Mouse (Mus musculus): ENCODE data around the gene Mus81.
A peak's percentile ranks its signal among the peaks of the same experiment; 100 is the strongest.

The Mus81 gene

DNA sequence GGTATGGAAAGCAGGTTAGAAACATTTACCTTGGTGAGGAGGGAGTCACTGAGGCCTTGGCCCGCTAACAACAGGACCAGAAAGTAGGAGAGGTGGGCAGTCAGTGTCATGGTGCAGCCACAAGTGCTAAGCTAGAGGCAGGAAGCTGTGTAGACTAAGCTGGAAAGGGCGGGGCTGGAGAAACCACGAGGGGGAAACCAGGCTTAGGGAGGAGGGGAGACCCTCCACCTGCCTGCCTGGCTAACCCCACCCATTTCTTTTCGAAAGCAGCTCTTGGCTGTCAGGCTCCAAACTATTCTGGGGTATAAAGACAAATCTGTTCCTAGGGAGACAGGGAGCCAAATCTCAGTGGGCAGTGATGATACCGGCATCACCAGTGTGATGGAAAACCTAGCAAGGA is 19.8 kb downstream of the Mus81 start, which contains the start of gene Ctsw:
Gene Ctsw (minus strand): TSS at position 134 of the 400 bp plus-strand sequence.
- DNase-seq (ENCODE audit: low spot score) = peak; percentile 69

DNA sequence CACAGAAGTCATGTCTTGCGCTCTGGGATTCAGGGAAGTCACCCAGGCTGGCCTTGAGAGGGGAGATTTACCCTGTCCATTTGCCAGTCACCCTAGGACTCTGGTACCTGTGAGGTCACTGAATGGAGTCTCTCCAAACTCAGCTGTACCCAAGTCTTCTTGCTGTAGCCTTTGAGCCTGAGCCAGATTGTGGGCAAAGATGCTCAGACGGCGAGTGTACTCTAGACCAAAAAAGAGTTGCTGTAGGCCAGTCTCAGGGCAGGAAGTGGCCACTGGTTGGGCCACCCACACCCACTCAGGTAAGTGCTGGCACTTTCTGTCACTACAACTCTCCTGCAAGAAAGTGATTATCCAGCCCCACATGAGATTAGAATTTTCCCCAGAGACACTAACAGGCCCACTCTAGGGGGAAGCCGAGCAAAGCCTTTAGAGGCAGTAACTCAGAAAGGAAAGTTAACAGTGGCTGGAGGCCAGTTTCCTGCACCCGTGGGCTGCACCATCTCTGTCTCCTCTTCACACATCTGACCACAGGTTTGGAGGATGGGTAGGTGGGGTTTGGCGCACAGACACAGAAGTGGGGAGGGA is 21.2 kb downstream of the Mus81 start:
- no peak for DNase-seq (ENCODE audit: low spot score)

DNA sequence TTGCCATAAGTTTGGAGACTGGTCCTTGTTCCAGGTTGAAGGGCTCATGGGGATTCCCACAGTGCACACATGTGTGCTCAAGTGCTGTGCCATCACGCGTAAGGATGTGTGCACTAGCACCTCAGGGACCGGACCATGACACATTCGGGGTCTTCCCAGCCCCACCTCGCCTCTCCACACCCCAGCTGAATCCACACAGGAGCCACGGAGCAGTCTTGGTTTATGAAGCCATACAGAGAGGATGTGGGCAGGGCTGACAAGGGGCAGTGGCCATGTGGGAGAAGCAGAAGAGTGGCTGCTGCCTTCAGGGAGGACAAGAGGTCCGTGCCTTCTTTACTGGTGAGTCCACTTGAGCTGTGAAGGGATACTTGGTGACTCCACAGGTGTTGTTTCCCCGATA is 23.2 kb downstream of the Mus81 start:
- DNase-seq (ENCODE audit: low spot score) = no peak

DNA sequence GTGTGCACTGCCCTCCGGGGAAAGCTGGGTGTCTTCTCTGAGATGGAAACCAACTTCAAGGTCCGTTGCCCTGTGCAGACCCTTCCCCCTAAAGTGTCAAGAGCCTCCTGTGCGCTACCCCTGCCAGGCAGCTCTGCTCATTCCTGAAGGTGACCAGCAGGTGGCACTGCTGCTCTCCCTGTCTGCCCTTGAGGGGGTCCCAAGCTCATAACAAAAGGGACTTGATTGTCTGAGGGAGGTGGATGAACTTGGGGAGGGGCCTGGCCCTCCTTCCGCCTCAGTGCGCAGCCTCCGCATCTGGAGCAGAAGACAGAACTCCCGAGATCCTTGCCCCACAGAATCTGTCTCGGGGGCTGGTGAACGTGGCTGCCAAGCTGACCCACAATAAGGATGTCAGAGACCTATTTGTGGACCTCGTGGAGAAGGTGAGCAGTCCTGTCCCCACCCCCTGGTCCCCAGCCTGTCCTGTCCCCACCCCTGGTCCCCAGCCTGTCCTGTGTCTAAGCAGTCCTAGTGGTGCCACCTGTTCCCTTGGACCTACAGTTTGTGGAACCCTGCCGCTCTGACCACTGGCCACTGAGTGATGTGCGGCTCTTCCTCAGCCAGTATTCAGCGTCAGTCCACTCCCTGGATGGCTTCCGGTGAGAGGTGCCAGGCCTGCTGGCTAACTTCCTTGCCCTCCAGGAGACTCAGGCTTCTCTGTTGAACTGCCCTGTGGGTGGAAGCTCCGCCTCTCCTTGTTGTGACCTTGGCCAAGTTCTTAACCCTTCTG is 24.2 kb downstream of the Mus81 start:
- peak; percentile 49 for DNase-seq (ENCODE audit: low spot score)

DNA sequence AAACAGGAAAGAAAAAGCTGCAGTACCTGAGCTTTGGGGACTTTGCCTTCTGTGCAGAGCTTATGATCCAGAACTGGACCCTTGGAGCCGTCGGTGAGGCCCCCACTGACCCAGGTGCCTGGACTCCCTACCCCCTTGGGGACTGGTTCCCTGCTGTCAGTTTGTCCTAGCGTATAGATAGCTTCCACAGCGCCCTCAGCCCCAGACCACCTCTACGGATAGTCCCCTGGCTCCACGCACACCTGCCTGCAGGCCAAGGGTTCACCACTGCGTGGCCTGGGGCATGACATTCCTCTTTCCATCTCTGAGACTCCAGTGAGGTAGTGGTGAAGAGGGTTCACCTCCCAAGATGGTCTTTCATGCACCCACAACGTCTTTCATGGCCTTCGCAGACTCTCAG is 25.0 kb downstream of the Mus81 start:
- no peak for DNase-seq (ENCODE audit: low spot score)

DNA sequence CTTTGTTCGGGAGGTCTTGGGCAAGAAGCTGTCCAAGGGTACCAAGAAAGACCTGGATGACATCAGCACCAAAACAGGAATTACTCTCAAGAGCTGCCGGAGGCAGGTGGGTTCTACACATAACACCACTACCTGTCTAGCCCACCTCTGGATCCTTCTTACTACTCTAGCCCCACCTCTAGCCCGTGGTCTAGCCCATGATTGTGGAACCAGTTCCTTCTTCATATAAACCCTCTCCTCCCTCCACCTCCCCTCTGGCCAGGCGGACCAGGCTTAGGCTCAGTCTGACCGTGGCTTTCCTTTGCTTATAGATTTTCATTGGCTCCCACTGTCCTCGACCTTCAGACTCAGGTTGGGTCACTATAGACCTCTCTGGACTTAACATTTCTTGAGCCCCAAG is 26.8 kb downstream of the Mus81 start:
- no peak for DNase-seq (ENCODE audit: low spot score)

DNA sequence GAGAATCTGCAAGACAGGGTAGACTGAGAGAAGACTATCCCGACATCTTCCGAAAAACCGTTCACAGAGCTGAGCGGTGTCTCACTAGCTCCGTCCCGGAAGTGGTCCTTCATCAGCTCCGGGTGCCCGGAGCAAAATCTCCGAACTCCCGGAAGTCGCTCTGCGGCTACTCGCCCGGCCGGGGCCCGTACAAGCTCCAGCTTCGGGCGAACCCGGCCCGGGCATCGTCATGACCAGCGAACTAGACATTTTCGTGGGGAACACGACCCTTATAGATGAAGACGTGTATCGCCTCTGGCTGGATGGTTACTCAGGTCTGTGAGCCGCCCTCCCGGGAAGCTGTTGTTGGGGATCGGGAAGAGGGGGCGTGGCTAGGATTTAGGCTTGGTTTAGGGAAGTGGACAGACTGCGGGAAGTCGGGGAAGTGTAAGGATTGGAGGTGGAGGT is 27.7 kb downstream of the Mus81 start, which contains the start of gene Fibp:
Gene Fibp (plus strand): TSS at position 151 of the 447 bp plus-strand sequence.
- DNase-seq (ENCODE audit: low spot score) = peak; percentile 85

DNA sequence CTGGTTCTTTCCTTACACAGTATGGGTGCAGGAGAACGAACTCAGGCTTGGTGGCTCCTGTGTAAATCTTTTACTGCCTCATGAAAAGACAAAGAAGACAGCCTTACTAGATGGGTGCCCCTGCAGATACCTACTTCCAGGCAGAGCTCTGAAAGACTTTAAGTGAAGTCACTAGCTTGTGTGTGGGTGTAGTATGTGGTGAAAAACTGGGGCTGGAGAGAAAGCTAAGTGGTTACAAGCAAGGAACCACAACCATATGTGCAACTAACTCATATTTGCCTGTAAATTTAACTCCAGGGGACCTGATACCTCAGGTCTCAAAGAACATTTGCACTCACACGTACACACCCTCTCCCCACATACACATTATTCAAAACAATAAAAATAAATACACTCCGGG is 28.3 kb downstream of the Mus81 start:
- no peak for DNase-seq (ENCODE audit: low spot score)

DNA sequence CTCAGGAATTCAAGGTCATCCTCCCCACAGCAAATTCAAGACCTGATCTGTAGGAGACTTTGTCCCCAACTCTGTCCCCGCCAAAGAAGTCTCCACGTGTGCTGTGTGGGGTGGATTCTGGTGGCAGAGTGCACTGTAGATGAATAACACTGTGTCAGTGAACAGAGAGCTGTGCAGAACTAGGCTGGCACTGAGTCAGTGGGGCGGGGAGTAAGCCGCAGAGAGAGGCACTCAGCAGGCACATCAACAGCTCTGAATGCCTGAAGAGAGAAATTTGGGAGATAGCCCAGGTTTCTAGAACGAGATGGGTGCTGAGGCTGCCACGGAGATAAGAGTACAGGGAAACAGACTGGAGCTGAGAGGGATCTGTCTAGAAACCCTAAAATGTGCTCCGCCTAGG is 29.2 kb downstream of the Mus81 start:
- DNase-seq (ENCODE audit: low spot score) = no peak

DNA sequence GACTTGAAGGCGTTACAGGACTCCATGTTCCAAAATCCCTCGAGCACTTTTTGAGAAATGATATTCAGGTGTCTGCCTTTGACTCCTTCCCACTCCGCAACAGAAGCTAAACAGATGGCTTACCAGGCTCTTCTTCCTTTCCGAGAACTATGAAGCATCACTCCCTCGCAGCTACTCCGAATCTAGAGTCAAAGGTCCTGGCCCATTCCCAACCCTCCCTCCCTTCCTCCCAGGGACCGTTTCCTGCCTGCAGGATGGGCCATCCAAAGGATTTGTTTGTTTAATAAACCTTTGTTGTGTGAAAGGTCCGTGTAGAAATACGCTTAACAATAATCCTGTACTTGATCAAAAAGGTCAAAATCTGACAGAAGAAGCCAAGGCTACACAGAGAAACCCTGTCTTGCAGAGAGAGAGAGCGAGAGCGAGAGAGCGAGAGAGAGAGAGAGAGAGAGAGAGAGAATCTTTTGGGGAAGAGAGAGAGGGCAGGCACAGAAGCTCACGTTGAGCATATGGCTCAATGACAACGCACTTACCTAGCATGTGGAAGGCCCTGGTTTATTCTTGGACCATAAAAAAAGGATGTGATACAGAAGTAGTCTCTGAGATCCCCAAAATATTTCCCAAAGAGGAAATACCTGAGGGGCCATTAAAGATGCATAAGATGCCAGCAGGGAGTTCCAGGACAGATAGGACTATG is 30.3 kb downstream of the Mus81 start, which contains the start of gene Ccdc85b:
Gene Ccdc85b (minus strand): TSS at position 149 of the 697 bp plus-strand sequence.
- no peak for DNase-seq (ENCODE audit: low spot score)

DNA sequence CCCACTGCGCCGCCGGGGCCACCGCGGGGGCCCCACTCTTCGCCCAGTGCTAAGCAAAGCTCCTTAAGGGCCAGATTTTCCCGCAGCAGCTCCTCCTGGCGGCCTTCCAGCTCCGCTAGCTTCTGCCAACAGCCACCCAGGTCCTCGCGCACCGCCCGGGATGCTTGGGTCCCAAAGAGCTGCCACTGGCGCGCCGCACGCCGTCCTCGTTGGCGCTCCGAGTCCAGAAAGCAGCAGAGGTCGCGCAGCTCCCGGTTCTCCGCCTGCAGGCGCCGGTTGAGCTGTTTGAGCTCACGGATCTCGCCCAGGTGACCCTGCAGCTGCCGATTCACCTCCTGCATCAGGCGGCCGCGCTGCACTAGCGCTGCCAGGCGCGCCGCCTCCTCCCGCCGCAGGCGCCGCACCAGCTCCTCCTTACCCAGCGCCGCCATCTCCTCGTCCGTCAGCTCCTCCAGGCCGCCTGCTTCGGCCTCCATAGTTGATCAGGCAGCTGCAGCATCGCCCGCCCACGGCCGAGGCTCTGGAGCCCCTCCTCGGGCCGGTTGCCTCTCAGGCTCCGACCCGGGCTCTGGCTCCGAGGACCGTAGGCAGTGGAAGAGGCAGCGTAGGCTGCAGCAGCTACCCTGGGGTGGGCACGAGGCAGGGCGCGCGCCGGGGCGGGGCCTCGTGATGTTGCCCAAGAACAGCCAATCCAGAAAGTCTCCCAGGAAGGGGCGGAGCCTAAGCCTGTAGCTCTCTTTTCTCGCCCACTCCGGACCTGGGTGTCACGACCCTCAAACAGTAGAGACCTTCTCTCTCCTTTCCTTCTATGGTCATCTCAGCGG is 31.1 kb downstream of the Mus81 start:
- peak; percentile 88 for DNase-seq (ENCODE audit: low spot score)

DNA sequence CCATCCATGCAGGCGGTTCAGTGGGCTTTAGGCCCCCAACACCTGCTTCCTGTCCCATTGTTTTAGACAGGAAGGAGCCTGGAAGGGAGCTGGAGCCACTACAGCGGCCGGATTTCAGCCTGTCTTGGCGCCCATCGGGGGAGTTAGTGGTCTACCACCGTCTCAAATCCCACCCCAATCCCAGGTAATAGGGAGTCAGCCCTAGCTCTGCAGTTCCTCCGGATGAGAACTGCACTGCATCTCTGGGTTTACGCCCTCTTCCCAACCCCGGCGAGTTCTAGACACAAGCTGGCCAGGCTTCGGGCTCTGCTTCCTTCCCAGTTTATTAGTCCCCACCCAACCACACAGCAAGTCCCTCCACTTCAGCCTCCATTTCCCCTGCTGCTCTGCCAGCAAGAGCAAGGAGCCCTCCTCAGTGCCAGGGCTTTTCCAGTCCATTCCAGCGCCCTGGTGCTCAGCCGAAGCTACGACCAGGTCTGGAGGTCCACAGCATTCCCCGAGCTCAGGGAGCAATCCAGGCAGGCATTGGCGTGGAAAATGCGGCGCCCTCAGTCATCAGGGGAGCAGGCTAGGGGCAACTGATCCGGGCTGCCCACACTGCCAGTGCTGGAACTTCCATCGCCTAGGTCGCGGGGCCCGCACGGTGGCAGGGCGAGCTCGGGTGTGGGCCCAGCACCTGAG is 31.8 kb downstream of the Mus81 start:
- DNase-seq (ENCODE audit: low spot score) = no peak

DNA sequence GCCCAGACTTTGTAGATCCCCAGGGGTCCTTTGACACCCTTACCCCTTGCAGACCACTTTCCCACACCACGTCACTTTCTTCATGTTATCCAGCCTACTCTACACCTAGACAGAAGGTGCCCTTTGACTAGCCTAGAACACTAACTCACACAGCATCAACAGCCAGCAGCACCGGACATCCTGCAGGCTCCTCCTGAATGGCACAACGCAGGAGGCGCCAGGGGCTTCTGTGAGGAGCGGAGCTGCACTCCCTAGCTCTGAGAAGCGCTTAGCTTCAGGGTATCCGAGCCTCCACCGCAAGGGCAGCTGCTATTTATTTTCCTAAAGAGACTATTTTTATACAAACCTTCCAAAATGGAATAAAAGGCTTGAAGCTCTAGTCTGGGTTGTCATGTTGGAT is 32.6 kb downstream of the Mus81 start:
- DNase-seq (ENCODE audit: low spot score) = no peak

DNA sequence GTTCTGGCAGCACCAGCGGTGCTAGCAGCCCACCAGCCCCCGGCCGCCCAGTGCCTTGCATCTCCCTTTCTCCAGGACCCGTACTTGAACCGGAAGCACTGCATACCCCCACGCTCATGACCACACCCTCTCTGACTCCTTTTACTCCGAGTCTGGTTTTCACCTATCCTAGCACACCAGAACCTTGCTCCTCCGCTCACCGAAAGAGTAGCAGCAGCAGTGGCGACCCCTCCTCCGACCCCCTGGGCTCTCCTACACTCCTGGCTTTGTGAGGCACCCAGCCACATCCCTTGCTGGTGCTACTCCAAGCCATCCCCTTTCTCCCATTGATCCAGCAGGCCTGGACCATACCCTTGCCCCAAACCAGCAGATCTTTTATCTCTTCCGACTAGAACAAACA is 33.2 kb downstream of the Mus81 start:
- no peak for DNase-seq (ENCODE audit: low spot score)

DNA sequence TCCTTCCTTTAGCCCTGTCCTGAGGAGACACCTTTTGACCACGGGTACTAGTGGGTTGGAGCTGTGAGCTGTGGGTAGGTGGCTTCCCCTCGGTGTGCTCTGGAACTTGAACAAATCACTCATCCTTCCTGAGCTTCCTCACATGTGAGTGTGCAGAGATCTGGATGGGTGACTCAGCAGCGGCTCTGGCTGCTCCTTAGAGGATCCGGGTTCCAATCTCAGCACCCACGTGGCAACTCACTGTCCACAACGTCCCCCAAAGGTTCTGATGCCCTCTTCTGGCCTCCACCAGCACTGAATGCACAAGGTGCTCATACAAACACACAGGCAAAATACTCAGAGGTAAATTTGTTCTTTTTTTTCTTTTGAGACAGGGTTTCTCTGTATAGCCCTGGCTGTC is 36.4 kb downstream of the Mus81 start:
- no peak for DNase-seq (ENCODE audit: low spot score)

DNA sequence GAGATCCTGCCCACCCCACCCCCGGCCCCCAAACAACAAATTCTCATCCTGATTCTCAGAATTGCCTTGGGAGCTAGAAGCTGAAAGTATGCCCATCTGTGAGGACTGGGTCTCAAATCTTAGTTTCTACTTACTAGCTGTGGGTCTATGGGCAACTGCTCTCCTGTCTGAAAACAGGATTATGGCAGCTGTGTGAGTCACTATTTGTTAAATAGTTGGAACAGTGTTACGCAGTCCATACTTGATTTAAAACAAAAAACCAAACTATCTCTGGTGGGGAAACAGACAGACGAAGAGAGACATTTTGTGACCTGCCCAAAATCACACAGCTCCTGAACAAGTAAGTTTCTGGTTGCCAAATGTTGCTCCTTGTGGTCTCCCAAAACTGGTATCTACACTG is 38.5 kb downstream of the Mus81 start:
- DNase-seq (ENCODE audit: low spot score) = no peak

DNA sequence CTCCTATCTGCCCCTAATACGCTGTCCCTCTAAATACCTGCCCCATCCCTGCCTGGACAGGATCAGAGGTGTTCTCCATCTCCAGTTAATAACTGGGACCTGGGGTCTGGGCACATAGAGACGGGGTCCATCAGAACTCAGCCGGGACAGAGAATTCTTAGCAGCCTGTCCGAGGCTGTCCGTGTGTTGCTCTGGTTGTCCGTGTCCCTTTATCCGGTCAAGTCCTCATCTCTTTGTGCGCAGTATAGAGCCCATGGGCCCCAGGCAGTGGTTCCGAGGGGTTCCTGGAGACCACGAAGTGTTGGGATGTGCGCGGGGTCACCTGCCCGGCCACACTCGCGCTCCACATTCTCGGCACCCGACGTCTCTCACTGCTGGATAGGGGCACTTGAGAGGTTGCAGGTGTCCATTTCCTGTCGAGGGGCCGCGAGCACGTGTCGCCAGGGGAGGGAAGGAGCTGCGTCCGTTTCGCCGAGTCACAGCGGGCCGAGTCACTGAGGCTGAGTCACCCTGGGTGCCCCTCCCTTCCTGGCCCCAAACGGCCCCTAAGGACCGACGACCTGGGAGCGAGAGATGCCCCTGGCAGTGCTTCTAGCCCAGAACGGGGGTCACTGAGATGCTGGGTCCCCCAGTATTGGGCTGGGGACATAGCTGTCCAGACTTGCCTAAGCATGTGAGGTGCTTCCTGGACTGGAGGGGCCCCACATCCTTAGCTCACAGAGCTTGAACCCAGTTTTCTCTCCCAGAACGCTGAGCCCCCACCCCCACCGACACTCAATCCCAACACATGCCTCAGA is 39.6 kb downstream of the Mus81 start:
- peak; percentile 33 for DNase-seq (ENCODE audit: low spot score)

DNA sequence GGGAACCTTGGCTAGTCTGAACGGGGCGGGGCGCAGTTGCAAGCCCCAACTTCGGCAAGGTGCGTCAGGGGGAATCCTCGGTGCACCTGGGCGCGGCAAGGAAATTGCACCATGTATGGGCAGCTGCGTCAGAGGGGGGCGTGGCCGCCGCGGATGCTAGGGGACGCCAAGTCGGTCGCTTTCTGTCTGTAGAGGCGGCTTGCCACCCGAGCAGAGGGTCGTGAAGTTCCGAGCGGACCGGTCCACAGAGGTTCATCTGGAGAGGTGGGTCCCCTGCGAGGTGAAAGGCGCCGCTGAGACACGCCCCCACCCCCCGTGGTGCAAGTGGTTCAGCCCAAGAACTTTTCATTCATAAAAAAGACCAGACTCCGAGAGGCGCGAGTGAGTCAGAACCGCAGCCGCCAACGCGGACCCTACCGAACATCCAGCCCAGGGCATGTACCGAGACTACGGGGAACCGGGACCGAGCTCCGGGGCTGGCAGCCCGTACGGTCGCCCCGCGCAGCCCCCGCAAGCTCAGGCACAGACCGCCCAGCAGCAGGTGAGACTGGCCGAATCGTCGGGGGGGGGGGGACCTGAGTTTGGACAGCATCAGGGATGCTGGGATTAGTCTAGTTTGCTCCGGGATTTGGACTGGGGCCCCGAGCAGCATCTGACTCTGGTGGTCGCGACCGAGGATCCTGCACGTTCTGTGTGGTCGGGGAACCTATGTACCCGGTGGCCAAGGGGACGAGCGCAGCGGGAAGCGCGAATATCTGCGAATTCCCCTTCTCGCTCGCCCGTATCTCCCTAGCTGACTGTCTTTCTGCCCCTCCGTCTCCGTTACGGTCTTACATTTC is 40.5 kb downstream of the Mus81 start, which contains the start of gene Fosl1:
Gene Fosl1 (plus strand): TSS at position 33 of the 839 bp plus-strand sequence.
- peak; percentile 88 for DNase-seq (ENCODE audit: low spot score)

DNA sequence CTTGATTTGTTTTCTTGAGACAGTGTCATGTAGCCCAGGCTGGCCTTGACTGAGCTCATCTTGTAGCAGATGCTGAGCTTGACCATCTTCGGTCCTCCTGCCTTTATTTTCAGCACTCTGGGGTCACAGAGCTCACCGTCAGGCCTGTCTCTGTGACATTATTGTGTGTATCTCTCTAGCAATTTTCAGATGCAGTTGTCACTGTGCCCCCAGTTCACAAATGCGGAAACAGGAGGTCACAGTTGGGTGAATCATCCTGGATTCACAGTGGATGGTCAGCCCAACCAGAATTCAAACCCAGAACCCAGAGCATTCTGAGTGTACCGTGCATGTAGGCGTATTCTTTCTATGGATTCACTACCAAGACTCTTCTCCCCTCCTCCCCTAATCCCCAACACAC is 42.5 kb downstream of the Mus81 start:
- no peak for DNase-seq (ENCODE audit: low spot score)

DNA sequence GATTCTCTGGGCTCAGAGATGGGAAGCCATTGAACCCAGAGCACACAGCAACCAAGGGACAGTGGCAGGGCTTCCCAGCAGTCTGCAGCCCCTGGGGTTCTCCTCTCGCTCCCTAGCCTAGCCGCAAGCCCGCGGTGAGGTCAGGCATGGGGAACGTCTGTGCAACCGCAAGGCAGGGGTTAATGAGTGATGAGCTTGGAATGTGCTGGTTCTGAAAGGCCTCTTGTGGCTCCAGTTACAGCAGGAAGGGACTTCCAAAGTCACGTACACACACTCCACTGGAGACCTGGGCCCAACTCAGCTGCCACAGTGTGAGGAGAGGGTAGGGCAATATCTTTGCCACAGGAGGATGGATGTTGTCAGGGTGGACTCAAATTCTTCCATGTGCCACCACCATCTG is 43.2 kb downstream of the Mus81 start:
- no peak for DNase-seq (ENCODE audit: low spot score)

All from T-cell, adult 2 months (primary cell).